Mouse (Mus musculus): ENCODE data around the gene Slc35e3. TPM values are rescaled to one million over a fixed set of nuclear protein-coding genes. Genes with fewer than 3 reads are reported as not detected.
"Not testable (repeated sequence)": the region's sequence is repeated elsewhere in the genome, so short reads cannot be mapped to it uniquely, and the experiment has no call there.

Slc35e3 gene
- total RNA-seq, 2 experiments from 2014 or later: 0.38 to 0.43 TPM

DNA sequence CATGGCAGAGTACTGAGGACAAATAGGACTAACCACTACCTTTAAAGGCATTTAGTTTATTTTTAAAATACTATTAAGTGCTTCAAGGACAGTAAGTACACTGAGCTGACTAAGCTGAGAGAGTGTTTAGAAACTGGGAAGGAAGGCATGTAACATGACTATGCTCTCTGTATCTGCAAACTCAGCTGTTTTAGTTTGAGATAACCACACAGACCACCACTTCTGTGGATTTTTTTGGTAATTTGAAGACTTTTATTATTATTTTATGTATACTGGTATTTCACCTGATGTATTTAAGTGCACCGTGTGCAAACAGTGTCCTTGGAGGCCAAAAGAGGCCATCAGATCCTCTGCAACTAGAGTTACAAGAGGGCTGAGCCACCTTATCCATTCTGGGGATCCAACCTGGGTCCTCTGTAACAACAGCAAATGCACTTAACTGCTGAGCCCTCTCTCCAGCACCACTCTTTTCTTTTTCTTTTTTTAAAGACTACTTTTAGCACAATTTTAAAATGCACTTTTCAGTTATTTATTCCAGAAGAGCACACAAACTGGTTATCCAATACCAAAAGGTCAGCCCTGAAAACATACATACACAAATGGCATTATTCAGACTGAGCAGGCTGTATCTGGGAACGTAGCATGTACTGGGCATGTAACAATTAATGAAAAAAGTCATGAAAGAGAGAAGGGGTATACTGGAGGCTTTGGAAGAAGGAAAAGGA, 38.9 kb downstream of the Slc35e3 start:
- ATAC-seq (replicated peaks; ENCODE audit: low FRiP score, poor library complexity, severe bottlenecking): no peak

DNA sequence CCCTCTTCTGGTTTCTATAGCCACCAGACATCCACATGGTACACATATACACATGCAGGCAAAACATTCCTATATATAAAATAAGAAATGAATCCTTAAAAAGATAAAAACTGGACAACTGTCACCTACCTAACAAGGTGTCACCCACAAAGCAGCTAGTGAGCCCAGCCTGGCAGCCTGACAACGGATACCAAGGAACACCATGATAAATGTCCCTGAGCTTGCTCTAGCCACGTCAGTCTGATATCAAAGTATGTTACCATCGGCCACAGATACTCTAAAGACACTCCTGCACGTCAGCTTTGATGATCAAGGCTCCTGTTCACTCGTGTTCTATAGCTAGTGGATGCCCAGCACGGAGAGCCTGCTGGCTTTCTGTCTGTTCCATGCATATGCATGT, 39.7 kb downstream of the Slc35e3 start:
- no peak for ATAC-seq (replicated peaks; ENCODE audit: low FRiP score, poor library complexity, severe bottlenecking)

DNA sequence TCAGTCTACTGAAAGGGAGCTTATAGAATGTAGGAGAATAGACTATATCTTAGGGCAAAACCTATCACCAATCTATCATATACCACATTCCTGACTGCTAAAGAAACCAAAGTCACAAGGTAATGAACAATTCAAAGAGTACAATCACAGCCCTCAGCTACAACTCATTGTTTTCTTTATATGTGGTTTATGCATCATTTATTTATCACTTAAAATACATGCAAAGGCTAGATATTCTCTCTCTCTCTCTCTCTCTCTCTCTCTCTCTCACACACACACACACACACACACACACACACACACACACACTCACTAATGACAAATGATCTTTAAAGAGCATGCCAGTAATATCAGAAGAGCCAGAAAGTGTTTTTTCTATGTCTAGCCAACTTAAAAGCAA, 40.4 kb downstream of the Slc35e3 start:
- ATAC-seq (replicated peaks; ENCODE audit: low FRiP score, poor library complexity, severe bottlenecking): no peak

DNA sequence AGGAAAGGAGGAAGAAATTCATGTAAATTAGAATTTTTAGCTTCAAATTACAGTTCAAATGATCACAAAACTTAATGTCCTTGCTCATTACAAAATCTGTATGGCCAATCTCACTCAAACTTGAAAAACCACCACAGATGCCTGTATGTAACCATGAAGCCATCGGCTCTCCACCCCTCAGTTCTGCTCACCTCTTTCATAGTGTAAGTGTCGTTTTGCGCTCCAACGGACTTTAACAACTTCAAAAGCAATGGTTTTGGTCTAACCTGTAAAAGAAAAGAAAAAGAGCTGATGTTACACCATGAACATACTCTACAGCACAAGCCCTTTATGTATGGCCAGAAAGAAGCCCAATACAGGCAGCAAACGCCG, 41.2 kb downstream of the Slc35e3 start:
- ATAC-seq (replicated peaks; ENCODE audit: low FRiP score, poor library complexity, severe bottlenecking): no peak

DNA sequence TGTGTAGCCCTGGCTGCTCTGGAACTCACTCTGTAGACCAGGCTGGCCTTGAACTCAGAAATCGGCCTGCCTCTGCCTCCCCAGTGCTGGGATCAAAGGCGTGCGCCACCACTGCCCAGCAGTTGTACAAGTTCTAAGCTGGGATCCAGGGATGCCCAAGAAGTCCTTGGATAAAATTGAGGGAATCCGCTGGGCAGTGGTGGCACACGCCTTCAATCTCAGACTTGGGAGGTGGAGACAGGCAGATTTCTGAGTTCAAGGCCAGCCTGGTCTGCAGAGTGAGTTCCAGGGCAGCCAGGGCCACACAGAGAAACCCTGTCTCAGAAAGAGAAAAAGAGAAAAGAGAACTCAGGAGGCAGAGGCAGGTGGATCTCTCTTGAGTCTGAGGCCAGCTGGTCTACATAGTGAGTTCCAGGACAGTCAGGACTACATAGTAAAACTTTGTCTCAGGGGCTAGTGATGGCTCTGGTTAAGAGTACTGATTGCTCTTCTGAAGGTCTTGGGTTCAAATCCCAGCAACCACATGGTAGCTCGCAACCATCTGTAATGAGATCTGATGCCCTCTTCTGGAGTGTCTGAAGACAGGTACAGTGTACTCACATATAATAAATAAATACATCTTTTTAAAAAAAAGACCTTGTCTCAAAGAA, 41.7 kb downstream of the Slc35e3 start:
- ATAC-seq (replicated peaks; ENCODE audit: low FRiP score, poor library complexity, severe bottlenecking): not testable (repeated sequence)

DNA sequence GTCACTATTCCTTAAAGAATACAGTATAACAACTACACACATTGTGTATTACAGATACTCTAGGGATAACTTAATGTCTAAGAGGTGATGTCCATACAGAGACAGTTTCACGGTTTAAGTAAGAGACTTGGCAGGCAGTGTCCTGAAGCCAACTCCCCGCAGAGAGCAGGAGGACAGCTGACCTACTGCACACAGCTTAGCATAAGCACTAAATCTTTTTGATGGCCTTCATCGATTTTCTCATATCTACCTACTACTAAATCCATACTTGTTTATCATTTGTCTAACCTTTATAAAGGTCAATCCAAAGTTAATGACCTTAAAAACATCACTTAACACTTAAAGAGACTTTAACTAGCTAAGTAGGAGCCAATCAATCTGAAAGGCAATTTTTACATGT, 42.7 kb downstream of the Slc35e3 start:
- no peak for ATAC-seq (replicated peaks; ENCODE audit: low FRiP score, poor library complexity, severe bottlenecking)

DNA sequence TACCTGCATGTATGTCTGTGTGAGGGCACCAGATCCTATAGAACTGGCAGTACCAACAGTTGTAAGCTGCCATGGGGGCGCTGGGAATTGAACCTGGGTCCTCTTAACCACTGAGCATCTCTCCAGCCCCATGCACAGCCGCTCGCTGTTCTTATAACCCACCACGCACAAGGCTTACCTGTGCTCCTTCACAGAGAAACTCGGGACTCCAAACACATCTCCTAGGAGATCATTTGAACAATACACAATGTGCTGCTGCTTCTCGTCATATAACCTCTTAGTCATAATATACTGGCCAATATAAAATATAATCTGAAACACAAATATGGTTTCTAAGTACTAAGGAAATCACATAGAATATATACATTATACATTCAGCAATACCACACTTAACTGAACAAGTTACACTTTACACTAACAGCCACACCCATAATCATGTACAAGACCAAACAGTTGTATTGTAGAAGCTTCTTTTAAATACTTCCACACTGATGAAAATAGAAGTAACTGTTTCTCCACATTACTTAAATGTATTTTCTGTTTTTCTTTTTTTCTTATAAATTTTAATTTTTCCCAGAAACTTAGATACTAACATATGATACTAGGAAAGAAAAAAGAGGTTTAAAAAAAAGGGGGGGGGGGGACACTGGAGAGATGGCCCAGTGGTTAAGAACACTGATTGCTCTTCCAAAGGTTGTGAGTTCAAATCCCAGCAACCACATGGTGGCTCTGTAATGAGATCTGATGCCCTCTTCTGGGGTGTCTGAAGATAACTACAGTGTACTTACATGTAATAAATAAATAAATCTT, 43.9 kb downstream of the Slc35e3 start:
- ATAC-seq (replicated peaks; ENCODE audit: low FRiP score, poor library complexity, severe bottlenecking): no peak

DNA sequence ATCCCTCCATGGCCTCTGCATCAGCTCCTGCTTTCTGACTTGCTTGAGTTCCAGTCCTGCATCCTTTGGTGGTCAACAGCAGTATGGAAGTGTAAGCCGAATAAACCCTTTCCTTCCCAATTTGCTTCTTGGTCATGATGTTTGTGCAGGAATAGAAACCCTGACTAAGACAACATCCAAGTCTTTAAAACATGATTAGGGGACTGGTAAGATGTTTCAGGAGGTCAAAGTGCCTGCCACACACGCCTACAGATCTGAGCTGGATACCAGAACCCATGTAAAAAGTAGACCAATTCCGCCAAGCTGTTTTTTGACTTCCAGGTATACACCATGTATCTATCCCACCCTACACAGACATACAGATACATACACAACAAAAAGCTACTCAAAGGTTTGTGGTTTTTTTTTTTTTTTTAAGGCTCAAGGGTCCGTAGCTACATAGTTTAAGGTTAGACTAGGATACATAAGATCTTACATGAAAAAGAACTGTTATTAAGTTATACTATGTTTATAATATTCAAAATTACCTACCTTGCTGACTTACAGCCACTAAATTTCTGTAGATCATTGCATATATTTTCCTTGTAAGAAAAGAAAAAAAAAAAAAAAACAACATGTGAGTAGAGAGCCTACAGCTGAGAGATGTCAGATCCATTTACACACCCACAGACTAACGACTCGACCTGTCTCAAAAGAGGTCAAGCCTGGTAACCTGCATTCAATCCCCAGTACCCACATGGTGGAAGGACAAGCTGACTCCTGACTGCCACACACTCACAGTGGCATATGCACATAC, 44.9 kb downstream of the Slc35e3 start:
- no peak for ATAC-seq (replicated peaks; ENCODE audit: low FRiP score, poor library complexity, severe bottlenecking)

DNA sequence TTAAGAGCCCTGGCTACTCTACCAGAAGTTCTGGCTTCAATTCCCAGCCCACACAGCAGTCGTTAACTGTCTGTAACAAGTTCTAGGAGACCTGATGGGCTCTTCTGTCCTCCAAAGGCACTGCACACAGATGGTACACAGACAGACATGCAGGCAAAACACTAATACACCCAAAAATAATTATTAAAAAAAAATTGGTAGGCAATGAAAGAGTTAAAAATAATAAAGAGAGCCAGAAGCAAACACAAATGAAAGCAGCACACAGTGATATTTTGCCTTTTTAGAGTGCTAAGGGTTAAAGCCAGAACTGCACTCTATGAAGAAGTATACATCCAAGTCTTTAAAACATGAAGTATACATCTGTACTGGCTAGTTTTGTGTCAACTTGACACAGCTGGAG, 45.7 kb downstream of the Slc35e3 start:
- ATAC-seq (replicated peaks; ENCODE audit: low FRiP score, poor library complexity, severe bottlenecking): no peak

DNA sequence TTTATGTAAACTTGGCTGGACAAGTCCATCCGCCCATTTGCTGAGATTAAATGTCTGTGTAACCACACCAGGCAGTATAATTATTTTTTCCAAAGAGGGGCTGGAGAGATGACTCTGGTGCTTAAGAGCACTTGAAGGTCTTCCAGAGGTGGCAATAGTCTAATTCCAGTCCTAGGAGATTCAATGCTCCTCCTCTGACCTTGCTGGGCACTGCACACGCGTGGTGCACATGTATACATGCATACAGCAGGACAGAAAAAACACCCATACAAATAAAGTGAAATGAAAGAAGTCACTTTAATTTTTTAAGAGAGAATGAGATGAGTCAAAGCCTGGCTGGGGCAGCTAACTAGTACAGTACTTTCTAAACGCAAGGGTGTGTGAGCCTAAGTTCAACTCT, 46.3 kb downstream of the Slc35e3 start:
- no peak for ATAC-seq (replicated peaks; ENCODE audit: low FRiP score, poor library complexity, severe bottlenecking)

DNA sequence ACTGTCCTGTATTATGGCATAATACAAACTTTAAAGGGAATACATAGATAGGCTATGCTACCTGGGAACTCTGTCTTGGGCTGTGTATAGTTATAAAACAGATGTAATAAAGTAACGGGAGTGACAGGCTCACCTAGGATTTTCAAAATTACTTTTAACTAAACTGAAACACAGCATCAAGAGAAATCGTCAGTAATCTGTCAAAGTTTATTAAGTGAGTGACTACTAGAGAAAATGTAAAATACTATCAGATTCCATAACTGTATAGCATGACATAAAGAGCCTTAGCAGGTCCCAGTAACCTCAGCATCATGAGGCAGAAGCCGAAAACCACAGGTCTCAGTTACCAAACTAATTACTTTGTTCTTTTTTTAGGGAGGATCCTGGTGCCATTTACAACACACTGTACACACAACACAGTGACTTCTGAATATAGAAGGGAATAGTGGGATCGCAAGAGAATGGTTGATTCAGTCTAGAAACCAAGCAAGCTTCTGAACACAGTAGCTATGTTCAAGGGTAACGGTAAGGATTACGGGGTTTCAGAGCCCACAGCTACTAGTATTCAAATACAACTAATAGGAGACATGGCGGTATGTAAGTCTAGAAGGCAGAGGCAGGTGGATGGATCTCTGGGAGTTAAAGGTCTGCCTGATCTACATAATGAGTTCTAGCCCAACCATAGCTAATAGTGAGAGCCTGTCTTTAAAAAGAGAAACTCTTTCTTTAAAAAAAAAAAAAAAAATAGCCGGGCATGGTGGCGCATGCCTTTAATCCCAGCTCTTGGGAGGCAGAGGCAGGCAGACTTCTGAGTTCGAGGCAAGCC, 47.6 kb downstream of the Slc35e3 start:
- no peak for ATAC-seq (replicated peaks; ENCODE audit: low FRiP score, poor library complexity, severe bottlenecking)

DNA sequence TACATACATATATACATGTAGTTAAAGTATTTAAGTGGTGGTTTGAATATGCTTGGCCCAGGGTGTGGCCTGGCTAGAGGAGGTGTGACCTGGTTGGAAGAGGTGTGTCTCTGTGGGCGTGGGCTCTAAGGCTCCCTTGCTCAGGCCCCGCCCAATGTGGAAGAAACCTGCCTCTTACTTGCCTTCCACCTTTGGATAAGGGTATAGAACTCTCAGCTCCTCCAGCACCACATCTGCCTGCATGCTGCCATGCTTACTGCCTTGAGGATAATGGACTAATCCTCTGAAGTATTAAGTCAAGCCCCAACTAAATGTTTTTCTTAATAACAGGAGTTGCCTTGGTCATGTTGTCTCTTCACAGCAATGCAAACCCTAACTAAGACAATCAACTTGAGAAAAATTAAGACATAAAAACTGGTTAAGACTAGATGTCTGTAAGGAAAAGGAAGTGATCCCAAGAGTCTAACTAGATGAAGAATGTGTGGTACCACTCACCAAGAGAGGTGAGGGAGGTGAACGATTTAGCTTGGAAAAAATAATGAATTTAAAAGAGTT, 48.5 kb downstream of the Slc35e3 start:
- peak; percentile 94 for ATAC-seq (replicated peaks; ENCODE audit: low FRiP score, poor library complexity, severe bottlenecking)

DNA sequence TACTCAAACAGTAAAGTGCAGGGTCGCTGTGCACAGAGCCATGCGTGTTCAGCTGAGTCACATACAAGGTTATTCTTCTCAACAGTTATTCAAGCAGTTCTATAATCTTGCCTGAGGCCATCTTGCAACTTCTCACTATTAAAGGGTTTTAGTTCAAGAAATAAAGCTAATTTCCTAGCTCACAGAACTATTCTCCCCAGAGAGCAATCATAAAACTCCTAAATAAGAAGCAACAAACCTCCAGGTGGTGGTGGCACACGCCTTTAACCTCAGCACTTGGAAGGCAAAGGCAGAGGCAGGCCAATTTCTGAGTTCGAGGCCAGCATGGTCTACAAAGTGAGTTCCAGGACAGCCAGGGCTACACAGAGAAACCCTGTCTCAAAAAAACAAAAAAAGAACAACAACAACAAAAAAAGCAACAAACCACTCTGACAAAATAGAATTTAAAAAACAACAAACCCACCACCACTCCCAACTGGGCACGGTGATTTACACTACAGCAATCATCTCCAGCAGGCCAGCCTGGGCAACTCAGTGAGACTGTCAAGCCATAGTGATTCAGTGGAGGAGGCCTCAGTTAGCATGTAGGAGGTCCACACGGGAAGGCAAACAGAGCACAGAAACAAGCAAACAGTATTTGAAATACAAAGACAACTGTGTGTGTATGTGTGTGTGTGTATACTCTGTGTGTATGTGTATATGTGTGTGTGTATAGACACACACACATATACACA, 49.2 kb downstream of the Slc35e3 start:
- ATAC-seq (replicated peaks; ENCODE audit: low FRiP score, poor library complexity, severe bottlenecking): no peak

DNA sequence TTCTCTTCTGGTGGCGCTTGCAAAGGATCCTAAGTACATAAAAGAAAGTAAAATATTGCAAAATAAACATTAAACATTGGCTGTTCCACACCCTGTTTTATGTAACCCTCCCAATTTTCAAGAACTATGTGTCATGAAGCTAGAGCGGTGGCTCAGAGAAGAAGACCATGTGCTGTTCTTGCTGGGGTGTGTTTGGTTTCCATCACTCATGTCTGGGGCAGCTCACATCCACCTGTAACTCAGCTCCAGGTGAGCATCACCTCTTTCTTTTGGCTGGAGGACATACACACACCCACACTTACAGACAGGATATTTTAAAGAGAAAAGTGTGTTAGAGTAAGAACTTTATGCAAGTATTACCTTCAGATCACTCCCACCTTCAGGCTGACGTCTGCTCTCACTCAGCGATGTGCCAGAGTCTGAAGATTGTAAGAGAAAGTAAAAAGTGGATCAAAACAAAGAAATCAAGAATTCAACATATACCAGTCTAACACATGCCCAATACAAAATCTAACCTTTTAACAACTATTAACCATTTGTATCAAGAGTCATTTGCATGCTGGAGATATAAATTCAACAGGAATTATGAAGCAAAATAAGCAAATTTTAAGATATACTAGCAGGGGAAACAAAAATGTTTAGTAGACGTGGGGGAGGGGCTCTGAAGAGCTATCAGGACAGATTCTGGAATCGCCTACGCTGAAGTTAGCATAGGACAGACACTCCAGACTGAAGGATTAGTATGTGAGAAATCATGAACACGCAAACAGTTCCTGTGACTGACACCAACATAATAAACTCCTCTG, 49.9 kb downstream of the Slc35e3 start:
- ATAC-seq (replicated peaks; ENCODE audit: low FRiP score, poor library complexity, severe bottlenecking): no peak

DNA sequence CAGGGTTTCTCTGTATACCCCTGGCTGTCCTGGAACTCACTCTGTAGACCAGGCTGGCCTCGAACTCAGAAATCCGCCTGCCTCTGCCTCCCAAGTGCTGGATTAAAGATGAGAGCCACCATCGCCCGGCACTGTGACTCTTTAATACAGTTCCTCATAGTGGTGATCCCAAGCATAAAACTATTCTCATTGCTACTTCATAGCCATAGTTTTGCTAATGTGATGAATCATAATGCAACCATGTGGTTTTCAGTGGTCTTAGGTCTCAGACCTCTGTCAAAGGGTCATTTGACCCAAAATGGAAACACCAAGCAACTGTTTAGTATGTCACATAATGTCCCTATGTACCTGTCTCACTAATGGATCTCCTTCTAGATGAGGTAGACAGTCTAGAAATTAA, 50.6 kb downstream of the Slc35e3 start:
- no peak for ATAC-seq (replicated peaks; ENCODE audit: low FRiP score, poor library complexity, severe bottlenecking)

DNA sequence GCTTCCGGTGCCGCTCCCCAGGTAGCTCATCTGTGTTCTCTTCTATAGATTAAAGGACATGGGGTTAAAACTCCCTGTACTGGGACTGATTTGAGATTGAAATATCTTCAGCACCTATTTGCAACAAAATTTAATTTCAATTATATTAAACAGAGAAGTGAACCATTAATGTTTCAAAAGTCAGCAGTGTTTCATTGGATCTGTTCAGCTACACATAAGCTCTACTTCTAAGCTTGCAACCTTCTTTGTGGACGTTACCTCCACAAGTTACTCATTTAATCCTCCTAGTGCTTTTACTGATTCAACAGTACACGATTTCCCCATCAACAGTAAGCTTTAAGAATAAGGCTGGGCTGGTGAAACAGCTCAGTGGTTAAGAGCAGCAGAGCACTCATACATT, 51.1 kb downstream of the Slc35e3 start:
- no peak for ATAC-seq (replicated peaks; ENCODE audit: low FRiP score, poor library complexity, severe bottlenecking)

DNA sequence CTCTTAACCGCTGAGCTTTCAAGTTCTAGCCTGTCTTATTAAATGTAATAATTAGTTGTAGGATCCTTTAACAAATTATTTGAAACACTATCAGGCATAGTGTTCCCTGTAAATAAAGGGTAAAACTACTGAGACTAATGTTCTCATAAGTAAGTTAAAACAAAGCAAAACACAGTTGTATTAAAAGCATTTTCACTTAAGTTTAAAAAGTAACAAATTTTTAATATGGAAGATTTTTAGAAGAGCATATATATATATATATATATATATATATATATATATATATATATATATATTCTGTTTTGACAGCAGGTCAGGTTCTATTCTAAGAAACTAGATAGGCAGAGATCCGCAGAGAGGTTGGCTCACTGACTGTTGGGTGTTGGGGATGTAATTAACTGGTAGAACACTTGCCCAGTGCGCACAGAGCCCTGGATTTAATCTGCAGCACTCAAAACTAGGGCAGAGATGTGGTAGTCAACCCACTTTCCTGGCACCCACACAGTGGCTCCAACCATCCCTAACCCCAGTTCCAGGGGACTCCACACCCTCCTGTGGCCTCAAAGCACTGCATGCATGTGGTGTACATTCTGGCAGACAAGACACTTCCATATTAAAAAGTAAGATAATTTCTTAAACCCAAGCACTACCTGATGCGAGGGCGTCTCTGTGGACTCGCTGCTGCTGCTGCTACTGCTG, 51.8 kb downstream of the Slc35e3 start:
- ATAC-seq (replicated peaks; ENCODE audit: low FRiP score, poor library complexity, severe bottlenecking): no peak

All from erythroblast, adult 5-6 weeks (primary cell).